Mouse (Mus musculus) stomach, postnatal 0 days (tissue): ENCODE results near the gene Ank3. TPM values are rescaled to one million over a fixed set of nuclear protein-coding genes. Genes with fewer than 3 reads are reported as not detected.

ENCODE experiments used
- ATAC-seq: fragments of 200-750 bp; cut with Nextera tagmentation; 2 replicates; pipeline ENCODE4 v1.8.0; 2017; ENCODE audit not compliant: low FRiP score, low TSS enrichment
- DNase-seq: peaks from one replicate; pipeline ENCODE4 v3.0.0-alpha.2; 2016; ENCODE audit warnings: low spot score
- H3K27ac ChIP-seq: fragments of 300-500 bp; sonication (generic); replicated peaks from 2 replicates; pipeline ENCODE4 v1.5.1; 2014; ENCODE audit warnings: mild to moderate bottlenecking, control low read depth
- H3K27me3 ChIP-seq: fragments of 300-500 bp; sonication (generic); 2 replicates; pipeline ENCODE4 v1.6.1; 2014; ENCODE audit warnings: low read length; ENCODE audit not compliant: control insufficient read depth, insufficient read depth
- H3K36me3 ChIP-seq: fragments of 300-500 bp; sonication (generic); 2 replicates; pipeline ENCODE4 v1.6.1; 2014; ENCODE audit warnings: low read length, mixed read lengths; ENCODE audit not compliant: control insufficient read depth, insufficient read depth
- H3K4me1 ChIP-seq: fragments of 300-500 bp; sonication (generic); replicated peaks from 2 replicates; pipeline ENCODE4 v1.6.1; 2014; ENCODE audit warnings: antibody characterized with exemption; ENCODE audit not compliant: control insufficient read depth, insufficient read depth
- H3K4me2 ChIP-seq: fragments of 300-500 bp; sonication (generic); replicated peaks from 2 replicates; pipeline ENCODE4 v1.6.1; 2014; ENCODE audit warnings: low read depth, mild to moderate bottlenecking, control low read depth, moderate library complexity
- H3K4me3 ChIP-seq: fragments of 300-500 bp; sonication (generic); 2 replicates; pipeline ENCODE4 v1.5.1; 2014; ENCODE audit warnings: low read depth, low read length, control low read depth
- H3K9ac ChIP-seq: fragments of 300-500 bp; sonication (generic); 2 replicates; pipeline ENCODE4 v1.6.1; 2014; ENCODE audit warnings: mild to moderate bottlenecking, low read length, control low read depth, mixed read lengths
- H3K9me3 ChIP-seq: fragments of 300-500 bp; sonication (generic); 2 replicates; pipeline ENCODE4 v1.6.1; 2016; ENCODE audit warnings: low read length; ENCODE audit not compliant: control insufficient read depth
- CTCF ChIP-seq: IDR thresholded peaks from 2 replicates; pipeline ENCODE4 v1.5.1; 2016; ENCODE audit warnings: antibody characterized with exemption, low read depth, mild to moderate bottlenecking, moderate library complexity
- EP300 ChIP-seq: optimal IDR thresholded peaks from 2 replicates; pipeline ENCODE3; 2016; ENCODE audit warnings: antibody characterized with exemption
- WGBS: fragments of 180-500 bp; shearing (Covaris S2); extraction: QIAGEN DNeasy Blood & Tissue Kit; methylation state at CpG from one replicate; pipeline ENCODE4 v1.1.7; 2014; 5-methylcytosine and 5-hydroxymethylcytosine counted together
- polyA plus RNA-seq: library from polyadenylated mRNA; unstranded; fragments of >200 nt; fragmentation: Nextera tagmentation; extraction: Ambion mirVana; gene quantifications from 2 replicates; pipeline ENCODE4 v1.2.1, GENCODE M21; 2015

Ank3 gene
- polyA plus RNA-seq, 1 experiment from 2014 or later, result 16.0 TPM

GRCm38 (mm10) chr10:69895606-69896005 lies 497.0 kb downstream of the Ank3 start:
- Histone ChIP-seq H3K27ac (no peak overlapping the region), H3K4me3 (no peak overlapping the region), H3K27me3 (no peaks in the 10 kb centered on the region), H3K36me3 (no peaks in the 10 kb centered on the region), H3K9me3 (no peaks in the 10 kb centered on the region), H3K4me2 (no peak overlapping the region), H3K9ac (no peak overlapping the region), H3K4me1 (no peaks in the 10 kb centered on the region)
- ATAC-seq (0 out of 2 replicates have a peak, but pooled peaks have one; percentile 51), DNase-seq (no peak)
- WGBS, result 55% methylated on average over 9 of the region's 9 CpGs
- no peak for TF ChIP-seq EP300
- no peak for TF ChIP-seq CTCF

- Histone ChIP-seq H3K4me2 (no peak overlapping the region), H3K36me3 (no peaks in the 10 kb centered on the region), H3K4me3 (no peak overlapping the region), H3K4me1 (no peaks in the 10 kb centered on the region), H3K9me3 (no peaks in the 10 kb centered on the region), H3K9ac (no peak overlapping the region), H3K27me3 (no peaks in the 10 kb centered on the region), H3K27ac (no peak overlapping the region)
- 82% methylated on average over 5 of the region's 5 CpGs for WGBS
- no peak for TF ChIP-seq CTCF
- no peak for TF ChIP-seq EP300
- DNase-seq (no peak), ATAC-seq (no peak)
These were observed 499.4 kb downstream of the Ank3 start for GRCm38 (mm10) chr10:69897927-69898326.

- H3K4me1 ChIP-seq, result no peaks in the 10 kb centered on the region
- DNase-seq (no peak), ATAC-seq (no peak)
- no peak overlapping the region for H3K27ac ChIP-seq
- H3K36me3 ChIP-seq, result no peaks in the 10 kb centered on the region
- no peak overlapping the region for H3K4me2 ChIP-seq
- TF ChIP-seq EP300 (no peak), CTCF (no peak)
- WGBS, result 93% methylated on average over 8 of the region's 8 CpGs
- no peak overlapping the region for H3K4me3 ChIP-seq
- H3K27me3 ChIP-seq, result no peaks in the 10 kb centered on the region
- no peaks in the 10 kb centered on the region for H3K9me3 ChIP-seq
- H3K9ac ChIP-seq, result no peak overlapping the region
These were observed 500.2 kb downstream of the Ank3 start for GRCm38 (mm10) chr10:69898821-69899220.

GRCm38 (mm10) chr10:69899788-69900187 lies 501.2 kb downstream of the Ank3 start:
- Histone ChIP-seq H3K4me1 (no peaks in the 10 kb centered on the region), H3K27ac (no peak overlapping the region), H3K4me3 (no peak overlapping the region), H3K9me3 (no peaks in the 10 kb centered on the region), H3K9ac (no peak overlapping the region), H3K27me3 (no peaks in the 10 kb centered on the region), H3K36me3 (no peaks in the 10 kb centered on the region), H3K4me2 (no peak overlapping the region)
- WGBS, result 80% methylated on average over 3 of the region's 3 CpGs
- no peak for ATAC-seq
- TF ChIP-seq EP300, result no peak
- TF ChIP-seq CTCF, result no peak
- DNase-seq, result no peak

GRCm38 (mm10) chr10:69902024-69902423 lies 503.5 kb downstream of the Ank3 start:
- Histone ChIP-seq H3K27me3 (no peaks in the 10 kb centered on the region), H3K9ac (no peak overlapping the region), H3K36me3 (no peaks in the 10 kb centered on the region), H3K9me3 (no peaks in the 10 kb centered on the region), H3K4me1 (no peaks in the 10 kb centered on the region), H3K4me2 (no peak overlapping the region), H3K4me3 (no peak overlapping the region), H3K27ac (no peak overlapping the region)
- ATAC-seq (no peak), DNase-seq (no peak)
- no peak for TF ChIP-seq EP300
- no peak for TF ChIP-seq CTCF
- 59% methylated on average over 6 of the region's 6 CpGs for WGBS

GRCm38 (mm10) chr10:69904321-69904720 lies 505.7 kb downstream of the Ank3 start:
- Histone ChIP-seq H3K27me3 (no peaks in the 10 kb centered on the region), H3K4me1 (no peaks in the 10 kb centered on the region), H3K27ac (no peak overlapping the region), H3K36me3 (no peaks in the 10 kb centered on the region), H3K9ac (no peak overlapping the region), H3K9me3 (no peaks in the 10 kb centered on the region), H3K4me3 (no peak overlapping the region), H3K4me2 (no peak overlapping the region)
- TF ChIP-seq CTCF, result no peak
- no peak for TF ChIP-seq EP300
- ATAC-seq (no peak), DNase-seq (no peak)
- 51% methylated on average over 10 of the region's 10 CpGs for WGBS
